Mouse (Mus musculus) E14TG2a.4 (cell line): ENCODE measurements at regions not wholly inside any gene's neighbourhood (a gene's known extent, or its start where the extent isn't known, plus 50 kb on each side); places are given as distances from the start of the nearest gene placed in this dataset.

Experiments
- CTCF ChIP-seq: conservative IDR thresholded peaks from 2 replicates; pipeline ENCODE4 v1.5.1; 2014; ENCODE audit warnings: low read length
- NANOG ChIP-seq: IDR thresholded peaks from 2 replicates; pipeline ENCODE4 v1.6.1; 2014; ENCODE audit warnings: borderline replicate concordance, low read length, mixed read lengths
- POU5F1 ChIP-seq: IDR thresholded peaks from 2 replicates; pipeline ENCODE4 v1.6.1; 2014; ENCODE audit warnings: low read length, borderline replicate concordance

GRCm38 (mm10) chr4:7581931-7582330 is 656.9 kb downstream of the Car8 start:
- TF ChIP-seq CTCF: no peak
- TF ChIP-seq POU5F1: no peak
- no peak for TF ChIP-seq NANOG
